Mouse (Mus musculus) MEL (cell line): Measurements from ENCODE around the gene Fosl1. TPM values are rescaled to one million over a fixed set of nuclear protein-coding genes. Genes with fewer than 3 reads are reported as not detected.

Experiments used
- DNase-seq: peaks from one replicate; pipeline ENCODE4 v3.0.0; 2011; ENCODE audit warnings: low read depth, low spot score
- H3K27ac ChIP-seq: 2 replicates; pipeline ENCODE4 v1.5.1; 2012; ENCODE audit warnings: low read depth, mild to moderate bottlenecking, control low read depth, low read length, moderate library complexity; ENCODE audit not compliant: control insufficient read depth
- H3K27me3 ChIP-seq, 2 experiments: fragments of 150-350 bp in 1 of 2; sonication (generic) in 1 of 2; 2 replicates each; pipeline ENCODE4 v1.6.1; 2012; ENCODE audit warnings: low read length in 2 of 2, mild to moderate bottlenecking in 2 of 2, improper control_type of control experiment in 1 of 2, moderate library complexity in 1 of 2; ENCODE audit not compliant: insufficient read depth in 2 of 2, control insufficient read depth in 1 of 2
- H3K36me3 ChIP-seq, 2 experiments: 2 replicates each; pipeline ENCODE4 v1.6.1; 2012 to 2014; ENCODE audit warnings: low read length in 2 of 2, improper control_type of control experiment in 1 of 2, inconsistent platforms in 1 of 2, mild to moderate bottlenecking in 1 of 2; ENCODE audit not compliant: insufficient read depth in 2 of 2, control insufficient read depth in 1 of 2
- H3K4me1 ChIP-seq, 2 experiments: fragments of 150-350 bp in 1 of 2; sonication (generic) in 1 of 2; 2 replicates each; pipeline ENCODE4 v1.6.1; 2012; ENCODE audit warnings: low read length in 2 of 2, improper control_type of control experiment in 1 of 2, mild to moderate bottlenecking in 1 of 2; ENCODE audit not compliant: insufficient read depth in 2 of 2, control insufficient read depth in 1 of 2
- H3K4me3 ChIP-seq, 2 experiments: fragments of 150-350 bp in 1 of 2; sonication (generic) in 1 of 2; 2 replicates each; pipeline ENCODE4 v1.5.1; 2012; ENCODE audit warnings: low read depth in 2 of 2, low read length in 2 of 2, mild to moderate bottlenecking in 2 of 2, moderate library complexity in 2 of 2, control low read depth in 1 of 2, improper control_type of control experiment in 1 of 2; ENCODE audit not compliant: control insufficient read depth in 1 of 2, insufficient read depth in 1 of 2
- H3K79me2 ChIP-seq: 2 replicates; pipeline ENCODE4 v1.6.1; 2012; ENCODE audit warnings: mild to moderate bottlenecking, low read length, moderate library complexity; ENCODE audit not compliant: control insufficient read depth, poor library complexity, insufficient read depth
- H3K9ac ChIP-seq: 2 replicates; pipeline ENCODE4 v1.6.1; 2012; ENCODE audit warnings: low read depth, mild to moderate bottlenecking, control low read depth, low read length, moderate library complexity; ENCODE audit not compliant: control insufficient read depth, poor library complexity, severe bottlenecking
- H3K9me3 ChIP-seq: fragments of 150-350 bp; sonication (generic); replicated peaks from 2 replicates; pipeline ENCODE4 v1.6.1; 2012; ENCODE audit warnings: mild to moderate bottlenecking, low read length, improper control_type of control experiment, moderate library complexity; ENCODE audit not compliant: insufficient read depth
- CTCF ChIP-seq, 3 experiments: IDR thresholded peaks in 2 of 3; conservative IDR thresholded peaks in 1 of 3; 2 replicates each; pipeline ENCODE4 v1.5.1; 2011 to 2012; ENCODE audit warnings: low read length in 3 of 3, low read depth in 2 of 3, mild to moderate bottlenecking in 2 of 3, improper control_type of control experiment in 1 of 3, inconsistent platforms in 1 of 3, mixed read lengths in 1 of 3, moderate library complexity in 1 of 3; ENCODE audit not compliant: control insufficient read depth in 1 of 3, insufficient read depth in 1 of 3, poor library complexity in 1 of 3, severe bottlenecking in 1 of 3
- E2F4 ChIP-seq: IDR thresholded peaks from 2 replicates; pipeline ENCODE4 v1.6.1; 2011; ENCODE audit warnings: low read depth, low read length, improper control_type of control experiment, borderline replicate concordance
- ELF1 ChIP-seq: IDR thresholded peaks from 2 replicates; pipeline ENCODE4 v1.6.1; 2014; ENCODE audit warnings: low read depth, mild to moderate bottlenecking, inconsistent platforms, low read length, improper control_type of control experiment, moderate library complexity
- EP300 ChIP-seq, 2 experiments: IDR thresholded peaks; 2 replicates each; pipeline ENCODE4 v1.6.1; 2011; ENCODE audit warnings: improper control_type of control experiment in 2 of 2, low read length in 2 of 2, low read depth in 1 of 2, mild to moderate bottlenecking in 1 of 2
- ETS1 ChIP-seq: IDR thresholded peaks from 2 replicates; pipeline ENCODE4 v1.6.1; 2012; ENCODE audit warnings: low read depth, mild to moderate bottlenecking, inconsistent platforms, low read length, improper control_type of control experiment, moderate library complexity
- GABPA ChIP-seq: IDR thresholded peaks from 2 replicates; pipeline ENCODE4 v1.6.1; 2012; ENCODE audit warnings: low read depth, mild to moderate bottlenecking, inconsistent platforms, low read length, improper control_type of control experiment, moderate library complexity
- GATA1 ChIP-seq: IDR thresholded peaks from 2 replicates; pipeline ENCODE4 v1.6.1; 2011; ENCODE audit warnings: low read depth, low read length, improper control_type of control experiment
- HCFC1 ChIP-seq: IDR thresholded peaks from 2 replicates; pipeline ENCODE4 v1.6.1; 2012; ENCODE audit warnings: low read depth, mild to moderate bottlenecking, inconsistent platforms, low read length, improper control_type of control experiment, moderate library complexity
- JUND ChIP-seq: IDR thresholded peaks from 2 replicates; pipeline ENCODE4 v1.6.1; 2011; ENCODE audit warnings: low read depth, mild to moderate bottlenecking, improper control_type of control experiment, low read length
- KAT2A ChIP-seq: conservative IDR thresholded peaks from 2 replicates; pipeline ENCODE4 v1.6.1; 2012; ENCODE audit warnings: low read depth, low read length, improper control_type of control experiment, inconsistent platforms
- MAX ChIP-seq: IDR thresholded peaks from 2 replicates; pipeline ENCODE4 v1.6.1; 2011; ENCODE audit warnings: low read length, improper control_type of control experiment
- MEF2A ChIP-seq: IDR thresholded peaks from 2 replicates; pipeline ENCODE4 v1.6.1; 2014; ENCODE audit warnings: low read depth, mild to moderate bottlenecking, inconsistent platforms, low read length, improper control_type of control experiment; ENCODE audit not compliant: poor library complexity, insufficient replicate concordance, severe bottlenecking; ENCODE audit errors: extremely low read depth
- MXI1 ChIP-seq: IDR thresholded peaks from 2 replicates; pipeline ENCODE4 v1.6.1; 2011; ENCODE audit warnings: mild to moderate bottlenecking, low read depth, low read length, improper control_type of control experiment
- MYC ChIP-seq: IDR thresholded peaks from 2 replicates; pipeline ENCODE4 v1.6.1; 2011; ENCODE audit warnings: low read depth, mild to moderate bottlenecking, low read length, improper control_type of control experiment, moderate library complexity
- NELFE ChIP-seq: IDR thresholded peaks from 2 replicates; pipeline ENCODE4 v1.6.1; 2011; ENCODE audit warnings: low read depth, low read length, improper control_type of control experiment
- POLR2A ChIP-seq, 2 experiments: IDR thresholded peaks; 2 replicates each; pipeline ENCODE4 v1.6.1; 2011 to 2012; ENCODE audit warnings: low read length in 2 of 2, mild to moderate bottlenecking in 2 of 2, control low read depth in 1 of 2, improper control_type of control experiment in 1 of 2, low read depth in 1 of 2, moderate library complexity in 1 of 2; ENCODE audit not compliant: control insufficient read depth in 1 of 2, insufficient read depth in 1 of 2, poor library complexity in 1 of 2
- SMC3 ChIP-seq: IDR thresholded peaks from 2 replicates; pipeline ENCODE4 v1.6.1; 2011; ENCODE audit warnings: low read depth, low read length, improper control_type of control experiment
- TAL1 ChIP-seq: IDR thresholded peaks from 2 replicates; pipeline ENCODE4 v1.6.1; 2012; ENCODE audit warnings: mild to moderate bottlenecking, inconsistent platforms, low read length, moderate library complexity, mixed read lengths
- UBTF ChIP-seq: IDR thresholded peaks from 2 replicates; pipeline ENCODE4 v1.6.1; 2012; ENCODE audit warnings: low read depth, mild to moderate bottlenecking, inconsistent platforms, low read length, improper control_type of control experiment, moderate library complexity, borderline replicate concordance; ENCODE audit not compliant: insufficient read depth
- USF1 ChIP-seq: IDR thresholded peaks from 2 replicates; pipeline ENCODE4 v1.6.1; 2014; ENCODE audit warnings: low read depth, mild to moderate bottlenecking, inconsistent platforms, low read length, improper control_type of control experiment, moderate library complexity
- USF2 ChIP-seq, 2 experiments: IDR thresholded peaks; 2 replicates each; pipeline ENCODE4 v1.6.1; 2011 to 2012; ENCODE audit warnings: improper control_type of control experiment in 2 of 2, low read length in 2 of 2, borderline replicate concordance in 1 of 2, inconsistent platforms in 1 of 2, low read depth in 1 of 2, mild to moderate bottlenecking in 1 of 2; ENCODE audit not compliant: insufficient read depth in 1 of 2
- ZC3H11A ChIP-seq: IDR thresholded peaks from 2 replicates; pipeline ENCODE4 v1.6.1; 2012; ENCODE audit warnings: low read depth, mild to moderate bottlenecking, inconsistent platforms, low read length, improper control_type of control experiment
- ZKSCAN1 ChIP-seq: IDR thresholded peaks from 2 replicates; pipeline ENCODE4 v1.6.1; 2012; ENCODE audit warnings: low read depth, mild to moderate bottlenecking, inconsistent platforms, low read length, improper control_type of control experiment, moderate library complexity
- ZMIZ1 ChIP-seq: IDR thresholded peaks from 2 replicates; pipeline ENCODE4 v1.6.1; 2012; ENCODE audit warnings: low read depth, mild to moderate bottlenecking, inconsistent platforms, low read length, improper control_type of control experiment, moderate library complexity
- ZNF384 ChIP-seq: IDR thresholded peaks from 2 replicates; pipeline ENCODE4 v1.6.1; 2012; ENCODE audit warnings: low read depth, mild to moderate bottlenecking, inconsistent platforms, low read length, improper control_type of control experiment
- polyA plus RNA-seq, 2 experiments: library from polyadenylated mRNA; stranded (reverse) in 1 of 2; unstranded in 1 of 2; fragments of >175 nt in 1 of 2; fragments of >200 nt in 1 of 2; gene quantifications; 2 replicates each; pipeline versions ENCODE4 v1.2.1 to v1.2.4; 2012; ENCODE audit warnings: low replicate concordance in 2 of 2, low read depth in 1 of 2; ENCODE audit not compliant: insufficient read length in 2 of 2, insufficient read depth in 1 of 2, missing spikeins in 1 of 2
- total RNA-seq: library from RNA; depleted of rRNA; stranded (reverse); fragments of 300-350 nt; gene quantifications from 2 replicates; pipeline ENCODE4 v1.2.3, GENCODE M21; 2012

Gene Fosl1
- total and polyA plus RNA-seq, 3 experiments, result 2.0 to 3.1 TPM; not detected in 1

DNA sequence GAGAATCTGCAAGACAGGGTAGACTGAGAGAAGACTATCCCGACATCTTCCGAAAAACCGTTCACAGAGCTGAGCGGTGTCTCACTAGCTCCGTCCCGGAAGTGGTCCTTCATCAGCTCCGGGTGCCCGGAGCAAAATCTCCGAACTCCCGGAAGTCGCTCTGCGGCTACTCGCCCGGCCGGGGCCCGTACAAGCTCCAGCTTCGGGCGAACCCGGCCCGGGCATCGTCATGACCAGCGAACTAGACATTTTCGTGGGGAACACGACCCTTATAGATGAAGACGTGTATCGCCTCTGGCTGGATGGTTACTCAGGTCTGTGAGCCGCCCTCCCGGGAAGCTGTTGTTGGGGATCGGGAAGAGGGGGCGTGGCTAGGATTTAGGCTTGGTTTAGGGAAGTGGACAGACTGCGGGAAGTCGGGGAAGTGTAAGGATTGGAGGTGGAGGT lies 13.1 kb downstream of the Fosl1 start, which contains the start of gene Fibp (continued):
- peak; percentile 91 for TF ChIP-seq HCFC1

DNA sequence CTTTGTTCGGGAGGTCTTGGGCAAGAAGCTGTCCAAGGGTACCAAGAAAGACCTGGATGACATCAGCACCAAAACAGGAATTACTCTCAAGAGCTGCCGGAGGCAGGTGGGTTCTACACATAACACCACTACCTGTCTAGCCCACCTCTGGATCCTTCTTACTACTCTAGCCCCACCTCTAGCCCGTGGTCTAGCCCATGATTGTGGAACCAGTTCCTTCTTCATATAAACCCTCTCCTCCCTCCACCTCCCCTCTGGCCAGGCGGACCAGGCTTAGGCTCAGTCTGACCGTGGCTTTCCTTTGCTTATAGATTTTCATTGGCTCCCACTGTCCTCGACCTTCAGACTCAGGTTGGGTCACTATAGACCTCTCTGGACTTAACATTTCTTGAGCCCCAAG lies 14.1 kb downstream of the Fosl1 start:
- Histone ChIP-seq H3K4me1 (peaks cover 0 to 22% of the 10 kb centered on the region in 2 experiments), H3K4me3 (peak overlapping the region; percentile 95 to 99; a peak in 2 of 4 replicates), H3K79me2 (peaks cover 11% of the 10 kb centered on the region), H3K9me3 (no peaks in the 10 kb centered on the region), H3K9ac (peak overlapping the region; percentile 89; the same call in 1 of the 2 replicates), H3K36me3 (peaks cover 0 to 3% of the 10 kb centered on the region in 2 experiments; a peak in 2 of 4 replicates), H3K27me3 (no peaks in the 10 kb centered on the region), H3K27ac (no peak overlapping the region)
- no peak for DNase-seq
- TF ChIP-seq ETS1, result no peak
- no peak for TF ChIP-seq TAL1
- no peak for TF ChIP-seq MXI1
- no peak for TF ChIP-seq ZC3H11A
- TF ChIP-seq MAX, result no peak
- no peak for TF ChIP-seq ZNF384
- TF ChIP-seq MYC, result no peak
- TF ChIP-seq NELFE, result no peak
- TF ChIP-seq CTCF (IDR thresholded peaks at IDR 0.05 in 2 of 3, conservative IDR thresholded peaks at IDR 0.05 in 1 of 3; ENCODE audit: control insufficient read depth in 1 of 3, insufficient read depth in 1 of 3, low read depth in 2 of 3, low read length in 3 of 3, poor library complexity in 1 of 3, severe bottlenecking in 1 of 3), result no peak

DNA sequence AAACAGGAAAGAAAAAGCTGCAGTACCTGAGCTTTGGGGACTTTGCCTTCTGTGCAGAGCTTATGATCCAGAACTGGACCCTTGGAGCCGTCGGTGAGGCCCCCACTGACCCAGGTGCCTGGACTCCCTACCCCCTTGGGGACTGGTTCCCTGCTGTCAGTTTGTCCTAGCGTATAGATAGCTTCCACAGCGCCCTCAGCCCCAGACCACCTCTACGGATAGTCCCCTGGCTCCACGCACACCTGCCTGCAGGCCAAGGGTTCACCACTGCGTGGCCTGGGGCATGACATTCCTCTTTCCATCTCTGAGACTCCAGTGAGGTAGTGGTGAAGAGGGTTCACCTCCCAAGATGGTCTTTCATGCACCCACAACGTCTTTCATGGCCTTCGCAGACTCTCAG lies 15.9 kb downstream of the Fosl1 start:
- no peak for DNase-seq
- H3K79me2 ChIP-seq, result peaks cover 4% of the 10 kb centered on the region
- TF ChIP-seq MYC (no peak), UBTF (no peak), POLR2A (IDR thresholded peaks at IDR 0.05; ENCODE audit: control insufficient read depth in 1 of 2, insufficient read depth in 1 of 2, low read depth in 1 of 2, low read length in 2 of 2, poor library complexity in 1 of 2) (no peak), JUND (no peak), ZMIZ1 (no peak), GATA1 (no peak), ELF1 (no peak), KAT2A (no peak), E2F4 (no peak), TAL1 (no peak), NELFE (no peak), SMC3 (no peak), GABPA (no peak), MEF2A (no peak), EP300 (IDR thresholded peaks at IDR 0.05; ENCODE audit: low read depth in 1 of 2, low read length in 2 of 2) (no peak), USF2 (IDR thresholded peaks at IDR 0.05; ENCODE audit: borderline replicate concordance in 1 of 2, insufficient read depth in 1 of 2, low read depth in 1 of 2, low read length in 2 of 2) (no peak), ZKSCAN1 (no peak), CTCF (IDR thresholded peaks at IDR 0.05 in 2 of 3, conservative IDR thresholded peaks at IDR 0.05 in 1 of 3; ENCODE audit: control insufficient read depth in 1 of 3, insufficient read depth in 1 of 3, low read depth in 2 of 3, low read length in 3 of 3, poor library complexity in 1 of 3, severe bottlenecking in 1 of 3) (no peak), USF1 (no peak)
- H3K9me3 ChIP-seq, result no peaks in the 10 kb centered on the region
- H3K36me3 ChIP-seq, result peaks cover 0 to 3% of the 10 kb centered on the region in 2 experiments; a peak in 2 of 4 replicates
- no peaks in the 10 kb centered on the region for H3K27me3 ChIP-seq
- peaks cover 0 to 25% of the 10 kb centered on the region in 2 experiments for H3K4me1 ChIP-seq
- H3K9ac ChIP-seq, result no peak overlapping the region
- H3K27ac ChIP-seq, result no peak overlapping the region
- no peak overlapping the region for H3K4me3 ChIP-seq
